Mouse (Mus musculus) neural tube, embryonic 14.5 days (tissue): ENCODE measurements around the gene Zfp770. TPM values are rescaled to one million over a fixed set of nuclear protein-coding genes. Genes with fewer than 3 reads are reported as not detected.

ENCODE experiments used
- ATAC-seq: fragments of 200-750 bp; cut with Nextera tagmentation; 2 replicates; pipeline ENCODE4 v1.8.0; 2017; ENCODE audit warnings: low read depth, mild to moderate bottlenecking, moderate TSS enrichment, moderate library complexity
- H3K27ac ChIP-seq: fragments of 300-500 bp; sonication (generic); 2 replicates; pipeline ENCODE4 v1.5.1; 2014; ENCODE audit warnings: low read depth, mild to moderate bottlenecking, control low read depth, low read length, moderate library complexity, mixed read lengths
- H3K27me3 ChIP-seq: fragments of 300-500 bp; sonication (generic); 2 replicates; pipeline ENCODE4 v1.6.1; 2014; ENCODE audit warnings: low read length; ENCODE audit not compliant: control insufficient read depth, insufficient read depth
- H3K36me3 ChIP-seq: fragments of 300-500 bp; sonication (generic); 2 replicates; pipeline ENCODE4 v1.6.1; 2014; ENCODE audit warnings: low read length, mixed read lengths; ENCODE audit not compliant: control insufficient read depth, insufficient read depth
- H3K4me1 ChIP-seq: fragments of 300-500 bp; sonication (generic); 2 replicates; pipeline ENCODE4 v1.6.1; 2014; ENCODE audit warnings: low read length; ENCODE audit not compliant: control insufficient read depth, insufficient read depth
- H3K4me2 ChIP-seq: fragments of 300-500 bp; sonication (generic); 2 replicates; pipeline ENCODE4 v1.6.1; 2014; ENCODE audit warnings: mild to moderate bottlenecking, low read depth, low read length, control low read depth
- H3K4me3 ChIP-seq: fragments of 300-500 bp; sonication (generic); 2 replicates; pipeline ENCODE4 v1.5.1; 2014; ENCODE audit warnings: low read depth, low read length, control low read depth, mixed read lengths
- H3K9ac ChIP-seq: fragments of 300-500 bp; sonication (generic); replicated peaks from 2 replicates; pipeline ENCODE4 v1.6.1; 2014; ENCODE audit warnings: low read depth, mild to moderate bottlenecking, control low read depth, low read length, mixed read lengths
- H3K9me3 ChIP-seq: fragments of 300-500 bp; sonication (generic); 2 replicates; pipeline ENCODE4 v1.6.1; 2016; ENCODE audit warnings: low read length; ENCODE audit not compliant: control insufficient read depth
- whole genome bisulfite sequencing: fragments of 180-500 bp; shearing (Covaris S2); extraction: QIAGEN DNeasy Blood & Tissue Kit; methylation state at CpG from one replicate; pipeline ENCODE4 v1.1.7; 2014; 5-methylcytosine and 5-hydroxymethylcytosine counted together
- microRNA-seq: library from miRNA; unstranded; fragments of <30 nt; microRNA quantifications from one replicate; pipeline ENCODE4, GENCODE M21; 2016
- polyA plus RNA-seq: library from polyadenylated mRNA; unstranded; fragments of >200 nt; fragmentation: Nextera tagmentation; extraction: Ambion mirVana; gene quantifications from 2 replicates; pipeline ENCODE4 v1.2.1, GENCODE M21; 2014

Zfp770 gene
- polyA plus RNA-seq, 1 experiment from 2014 or later: 10.4 TPM

DNA sequence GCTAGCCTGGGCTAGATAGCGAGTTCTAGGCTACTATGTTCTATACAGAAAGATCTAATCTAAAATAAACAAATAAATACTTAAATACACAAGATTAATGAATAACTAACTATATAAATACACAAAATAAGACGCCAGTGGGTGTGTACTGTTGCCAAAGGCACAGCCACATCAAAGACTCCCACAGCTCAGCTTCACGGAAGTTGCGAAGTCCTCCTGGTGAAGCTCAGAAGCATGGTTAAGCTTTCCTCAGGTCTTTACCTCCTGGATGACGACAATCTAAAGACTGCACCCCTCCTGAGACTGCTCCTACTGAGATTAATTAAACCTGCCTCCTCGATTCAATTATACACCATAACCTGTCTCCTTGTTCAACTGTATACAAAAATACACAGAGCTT is 48.0 kb downstream of the Zfp770 start:
- no peak overlapping the region for H3K27ac ChIP-seq
- H3K36me3 ChIP-seq: peaks cover 60% of the 10 kb centered on the region
- no peak overlapping the region for H3K4me2 ChIP-seq
- no peak overlapping the region for H3K9ac ChIP-seq
- ATAC-seq: no peak
- no peaks in the 10 kb centered on the region for H3K4me1 ChIP-seq
- WGBS: 93% methylated on average over 6 of the region's 6 CpGs
- no peaks in the 10 kb centered on the region for H3K27me3 ChIP-seq
- no peaks in the 10 kb centered on the region for H3K9me3 ChIP-seq
- no peak overlapping the region for H3K4me3 ChIP-seq

- no peak overlapping the region for H3K4me3 ChIP-seq
- H3K9ac ChIP-seq: no peak overlapping the region
- no peaks in the 10 kb centered on the region for H3K4me1 ChIP-seq
- H3K27ac ChIP-seq: no peak overlapping the region
- no peak for ATAC-seq
- 91% methylated on average over 15 of the region's 15 CpGs for WGBS
- H3K36me3 ChIP-seq: peaks cover 46% of the 10 kb centered on the region
- no peak overlapping the region for H3K4me2 ChIP-seq
- H3K27me3 ChIP-seq: no peaks in the 10 kb centered on the region
- H3K9me3 ChIP-seq: no peaks in the 10 kb centered on the region
Measured at GRCm38 (mm10) chr2:114146864-114147458, 54.3 kb downstream of the Zfp770 start.

- H3K36me3 ChIP-seq: peaks cover 47% of the 10 kb centered on the region
Measured at GRCm38 (mm10) chr2:114145315-114145801, 55.9 kb downstream of the Zfp770 start.

DNA sequence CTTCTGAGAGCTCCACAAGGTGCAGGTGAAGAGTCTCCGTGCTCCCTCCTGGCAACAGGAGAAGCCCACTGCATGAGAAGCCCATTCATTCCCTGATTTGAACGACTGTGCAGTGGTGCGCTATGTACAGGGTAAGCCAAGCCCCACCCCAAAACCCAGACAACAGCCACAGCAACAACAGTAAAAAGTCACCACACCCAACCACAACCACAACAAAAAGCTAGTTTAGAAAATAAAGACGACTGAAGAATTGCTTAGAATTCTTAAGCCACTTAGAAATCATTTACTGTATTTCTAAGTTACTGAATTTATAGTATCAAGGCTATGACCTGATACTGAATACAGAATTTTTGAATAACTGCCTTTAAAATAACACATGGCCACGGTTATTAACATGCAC is 56.4 kb downstream of the Zfp770 start:
- H3K27me3 ChIP-seq: no peaks in the 10 kb centered on the region
- no peak overlapping the region for H3K9ac ChIP-seq
- H3K4me2 ChIP-seq: no peak overlapping the region
- no peaks in the 10 kb centered on the region for H3K4me1 ChIP-seq
- 94% methylated on average over 5 of the region's 5 CpGs for WGBS
- H3K36me3 ChIP-seq: peaks cover 47% of the 10 kb centered on the region
- H3K9me3 ChIP-seq: no peaks in the 10 kb centered on the region
- no peak overlapping the region for H3K27ac ChIP-seq
- ATAC-seq: no peak
- H3K4me3 ChIP-seq: no peak overlapping the region

More at GRCm38 (mm10) chr2:114145315-114145801, 55.9 kb downstream of the Zfp770 start:
- Histone ChIP-seq H3K27me3 (no peaks in the 10 kb centered on the region), H3K4me1 (no peaks in the 10 kb centered on the region), H3K9ac (no peak overlapping the region), H3K4me3 (no peak overlapping the region), H3K9me3 (no peaks in the 10 kb centered on the region), H3K4me2 (no peak overlapping the region), H3K27ac (no peak overlapping the region)
- 80% methylated on average over 6 of the region's 6 CpGs for WGBS
- ATAC-seq: no peak

GRCm38 (mm10) chr2:114143842-114144241 is 57.4 kb downstream of the Zfp770 start:
- H3K36me3 ChIP-seq: peaks cover 47% of the 10 kb centered on the region

More at GRCm38 (mm10) chr2:114143842-114144241, 57.4 kb downstream of the Zfp770 start:
- Histone ChIP-seq H3K27me3 (no peaks in the 10 kb centered on the region), H3K4me2 (no peak overlapping the region), H3K27ac (no peak overlapping the region), H3K9me3 (no peaks in the 10 kb centered on the region), H3K4me3 (no peak overlapping the region), H3K9ac (no peak overlapping the region), H3K4me1 (no peaks in the 10 kb centered on the region)
- 94% methylated on average over 6 of the region's 6 CpGs for WGBS
- ATAC-seq: no peak

Small RNAs within 50 kb of the gene (microRNA-seq; reads per million reads assigned to microRNA genes)
- gene Mir7002: not detected

Other genes starting within 250 kb of the Zfp770 start
- 5.7 and 7.2 TPM in 2 replicates for gene Gjd2, start 187.8 kb downstream of the Zfp770 start, polyA plus RNA-seq
- 5.4 and 10.0 TPM in 2 replicates for gene Actc1, start 147.9 kb downstream of the Zfp770 start, polyA plus RNA-seq
- gene Aqr, start 14.4 kb downstream of the Zfp770 start, polyA plus RNA-seq: 45.4 and 46.7 TPM in 2 replicates